Mouse (Mus musculus) intestine, embryonic 16.5 days (tissue): Measurements from ENCODE around the gene Tbc1d16. TPM values are rescaled to one million over a fixed set of nuclear protein-coding genes. Genes with fewer than 3 reads are reported as not detected.

Experiments
- microRNA-seq: library from miRNA; unstranded; fragments of <30 nt; microRNA quantifications from one replicate; pipeline ENCODE4, GENCODE M21; 2016
- polyA plus RNA-seq: library from polyadenylated mRNA; unstranded; fragments of >200 nt; fragmentation: Nextera tagmentation; extraction: Ambion mirVana; gene quantifications from 2 replicates; pipeline ENCODE4 v1.2.1, GENCODE M21; 2015

Gene Tbc1d16
- polyA plus RNA-seq, 1 experiment from 2014 or later = 12.7 TPM

Small RNAs within 50 kb of the gene (microRNA-seq; reads per million reads assigned to microRNA genes)
- gene Mir6934 = not detected

Other genes starting within 250 kb of the Tbc1d16 start
- 0.57 and 1.7 TPM in 2 replicates for gene Enpp7, start 240.3 kb downstream of the Tbc1d16 start, polyA plus RNA-seq
- 17.8 and 18.1 TPM in 2 replicates for gene Cbx2, start 205.5 kb downstream of the Tbc1d16 start, polyA plus RNA-seq
- 8.1 and 8.5 TPM in 2 replicates for gene Cbx8, start 187.5 kb downstream of the Tbc1d16 start, polyA plus RNA-seq
- gene Cbx4, start 142.3 kb downstream of the Tbc1d16 start, polyA plus RNA-seq = 9.3 and 10.0 TPM in 2 replicates
- gene Ccdc40, start 73 bp upstream of the Tbc1d16 start, polyA plus RNA-seq = 1.4 and 2.8 TPM in 2 replicates
- 90.5 and 99.0 TPM in 2 replicates for gene Gaa, start 39.4 kb upstream of the Tbc1d16 start, polyA plus RNA-seq
- 306 and 335 TPM in 2 replicates for gene Eif4a3, start 71.6 kb upstream of the Tbc1d16 start, polyA plus RNA-seq
- 8.5 and 10.5 TPM in 2 replicates for gene Card14, start 79.3 kb upstream of the Tbc1d16 start, polyA plus RNA-seq
- gene Sgsh, start 127.0 kb upstream of the Tbc1d16 start, polyA plus RNA-seq = 8.2 and 8.3 TPM in 2 replicates
- 9.0 and 10.5 TPM in 2 replicates for gene Slc26a11, start 127.1 kb upstream of the Tbc1d16 start, polyA plus RNA-seq
- gene Rnf213, start 164.6 kb upstream of the Tbc1d16 start, polyA plus RNA-seq = 7.0 and 7.5 TPM in 2 replicates